In the genomic region with DNA sequence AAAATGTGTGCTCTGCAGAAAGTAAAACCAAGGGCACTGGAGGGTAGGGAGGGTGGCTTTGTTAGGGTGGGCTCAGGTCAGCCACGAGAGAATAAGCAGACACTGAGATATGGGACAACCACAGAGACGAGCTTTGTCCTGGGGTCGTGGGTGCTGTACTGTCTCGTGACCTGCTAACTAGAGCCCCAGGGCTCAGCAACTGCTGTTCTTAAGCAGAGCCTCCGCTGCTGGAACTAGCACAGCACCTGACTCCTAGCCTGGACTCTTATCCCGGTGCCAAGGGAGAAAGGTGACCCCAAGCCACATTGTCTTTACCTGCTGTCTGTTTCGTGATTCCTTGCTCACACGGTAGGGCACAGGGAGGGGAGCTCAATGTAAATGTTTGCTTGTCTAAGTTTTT, we compare ENCODE assay signal across 12 mouse cellular contexts.
A peak's percentile ranks its signal among the peaks of the same experiment; 100 is the strongest.
DNase-seq lines count a peak whose midpoint lies in the region; ATAC-seq and TF ChIP-seq lines count a peak whose summit lies in the region.
"Had no signal": no experiment of that assay in that cellular context is flagged by ENCODE, and none has a peak within 500 bp of the region (broad histone marks: within the 10 kb centered on the region; RNA-seq: fewer than 3 reads in every experiment).

No protein-coding gene starts in this region.

- H3K27me3 ChIP-seq in kidney, embryonic 16.5 days (ENCODE audit: insufficient read depth, low read length) = no peaks in the 10 kb centered on the region
- no peaks in the 10 kb centered on the region for H3K27me3 ChIP-seq in embryonic facial prominence, embryonic 14.5 days (replicated peaks; ENCODE audit: control insufficient read depth, insufficient read depth, low read length)
- no peaks in the 10 kb centered on the region for H3K27me3 ChIP-seq in limb, embryonic 15.5 days

- no peaks in the 10 kb centered on the region for H3K36me3 ChIP-seq in kidney, embryonic 16.5 days (ENCODE audit: insufficient read depth, low read length)
- no peaks in the 10 kb centered on the region for H3K36me3 ChIP-seq in embryonic facial prominence, embryonic 14.5 days (ENCODE audit: control insufficient read depth, insufficient read depth, low read length)
- H3K36me3 ChIP-seq in limb, embryonic 15.5 days = no peaks in the 10 kb centered on the region

- no peak for DNase-seq in gastrocnemius, adult 2 months
- DNase-seq in gastrocnemius, adult 18-20 months (ENCODE audit: low spot score) = no peak
- DNase-seq in kidney, adult 8-10 months = peak; percentile 38 to 43
- no peak for DNase-seq in embryonic facial prominence, embryonic 14.5 days (ENCODE audit: low spot score)
- DNase-seq in urinary bladder, postnatal 10 days (ENCODE audit: low spot score) = no peak
- DNase-seq: adrenal gland, postnatal 36 days; midbrain, embryonic 14.5 days; thymus, adult 18-20 months had no signal

- intact Hi-C loops in gastrocnemius, adult 2 months (cut with DNase I) = no loop called here

- ATAC-seq in kidney, embryonic 16.5 days (ENCODE audit: low FRiP score, low TSS enrichment) = no peak
- no peak for ATAC-seq in embryonic facial prominence, embryonic 14.5 days (ENCODE audit: low read depth)
- no peak for ATAC-seq in limb, embryonic 15.5 days (ENCODE audit: insufficient number of reproducible peaks, low FRiP score, low TSS enrichment, low read depth)
- ATAC-seq in CD4-positive, CD25-positive, alpha-beta regulatory T cell, adult 4 months = no peak
- ATAC-seq: inflammation-experienced regulatory T-cells, adult 6 months had no signal

- H3K9ac ChIP-seq in kidney, embryonic 16.5 days (replicated peaks; ENCODE audit: low read length) = no peak overlapping the region
- H3K9ac ChIP-seq in embryonic facial prominence, embryonic 14.5 days (ENCODE audit: low read depth, low read length) = no peak overlapping the region
- H3K9ac ChIP-seq in limb, embryonic 15.5 days = no peak overlapping the region

- H3K27ac ChIP-seq in gastrocnemius, adult 2 months = peak overlapping the region; percentile 48
- H3K27ac ChIP-seq in kidney, embryonic 16.5 days (ENCODE audit: low read length) = no peak overlapping the region
- peak overlapping the region; percentile 56 for H3K27ac ChIP-seq in embryonic facial prominence, embryonic 14.5 days (replicated peaks; ENCODE audit: low read depth, low read length)
- peak overlapping the region; percentile 73 for H3K27ac ChIP-seq in limb, embryonic 15.5 days

- no peaks in the 10 kb centered on the region for H3K4me1 ChIP-seq in kidney, embryonic 16.5 days (ENCODE audit: insufficient read depth, low read length)
- H3K4me1 ChIP-seq in embryonic facial prominence, embryonic 14.5 days (ENCODE audit: control insufficient read depth, insufficient read depth, low read length) = peaks cover 11% of the 10 kb centered on the region
- H3K4me1 ChIP-seq in limb, embryonic 15.5 days = peaks cover 23% of the 10 kb centered on the region

- no peak overlapping the region for H3K4me3 ChIP-seq in gastrocnemius, adult 2 months
- no peak overlapping the region for H3K4me3 ChIP-seq in kidney, embryonic 16.5 days (ENCODE audit: low read length)
- no peak overlapping the region for H3K4me3 ChIP-seq in embryonic facial prominence, embryonic 14.5 days (ENCODE audit: low read depth, low read length)
- H3K4me3 ChIP-seq in limb, embryonic 15.5 days = no peak overlapping the region

- 71% methylated on average over 8 of the region's 8 CpGs for WGBS in kidney, embryonic 16.5 days
- 54% methylated on average over 8 of the region's 8 CpGs for WGBS in embryonic facial prominence, embryonic 14.5 days
- WGBS in limb, embryonic 15.5 days = 64% methylated on average over 8 of the region's 8 CpGs

- no peak overlapping the region for H3K4me2 ChIP-seq in kidney, embryonic 16.5 days (replicated peaks; ENCODE audit: low read depth, low read length)
- H3K4me2 ChIP-seq in embryonic facial prominence, embryonic 14.5 days (ENCODE audit: low read depth, low read length) = no peak overlapping the region
- no peak overlapping the region for H3K4me2 ChIP-seq in limb, embryonic 15.5 days

- H3K9me3 ChIP-seq in kidney, embryonic 16.5 days (ENCODE audit: low read length) = no peaks in the 10 kb centered on the region
- no peaks in the 10 kb centered on the region for H3K9me3 ChIP-seq in embryonic facial prominence, embryonic 14.5 days (ENCODE audit: control insufficient read depth, low read length)
- H3K9me3 ChIP-seq in limb, embryonic 15.5 days = no peaks in the 10 kb centered on the region

- TF ChIP-seq CTCF in gastrocnemius, adult 2 months (IDR thresholded peaks at IDR 0.05) = no peak

Comparison
In these comparisons a context has a peak if more than half of its experiments do, and no peak if none do; other contexts are left out.
1. DNase-seq: peak in kidney, adult 8-10 months (2 of 2); none in gastrocnemius, adult 2 months (single experiment), gastrocnemius, adult 18-20 months (single experiment), embryonic facial prominence, embryonic 14.5 days (single experiment) and urinary bladder, postnatal 10 days (single experiment).